Mouse (Mus musculus) heart, adult 2 months (tissue): ENCODE measurements around the gene Xrcc5. TPM values are rescaled to one million over a fixed set of nuclear protein-coding genes. Genes with fewer than 3 reads are reported as not detected.

Source experiments
- DNase-seq, 2 experiments: peaks; one replicate each; pipeline ENCODE4 v3.0.0; 2021
- H3K27ac ChIP-seq: fragments of 200-600 bp; 2 replicates; pipeline ENCODE4 v1.8.1; 2022
- H3K27me3 ChIP-seq: fragments of 200-500 bp; 2 replicates; pipeline ENCODE4 v1.6.1; 2012; ENCODE audit warnings: mild to moderate bottlenecking, low read length, inconsistent platforms, mixed read lengths; ENCODE audit not compliant: control insufficient read depth, insufficient read depth
- H3K36me3 ChIP-seq: fragments of 200-500 bp; 2 replicates; pipeline ENCODE4 v1.6.1; 2012; ENCODE audit warnings: low read length, inconsistent platforms; ENCODE audit not compliant: control insufficient read depth, insufficient read depth
- H3K4me1 ChIP-seq: fragments of 200-500 bp; 2 replicates; pipeline ENCODE4 v1.6.1; 2011; ENCODE audit warnings: low read length; ENCODE audit not compliant: control insufficient read depth, insufficient read depth
- H3K4me3 ChIP-seq: fragments of 200-600 bp; 2 replicates; pipeline ENCODE4 v1.8.1; 2022
- H3K79me2 ChIP-seq: fragments of 200-500 bp; replicated peaks from 2 replicates; pipeline ENCODE4 v1.6.1; 2012; ENCODE audit warnings: mild to moderate bottlenecking, inconsistent platforms, low read length, moderate library complexity, mixed read lengths; ENCODE audit not compliant: control insufficient read depth, insufficient read depth
- H3K9ac ChIP-seq: fragments of 200-500 bp; 2 replicates; pipeline ENCODE4 v1.6.1; 2012; ENCODE audit warnings: low read depth, mild to moderate bottlenecking, control low read depth, inconsistent platforms, low read length, mixed read lengths
- CTCF ChIP-seq: fragments of 200-600 bp; IDR thresholded peaks from 2 replicates; pipeline ENCODE4 v1.8.1; 2022; ENCODE audit warnings: antibody characterized with exemption, mild to moderate bottlenecking, moderate library complexity
- EP300 ChIP-seq: fragments of 200-500 bp; IDR thresholded peaks from 2 replicates; pipeline ENCODE4 v1.6.1; 2011; ENCODE audit warnings: low read depth, low read length, control low read depth; ENCODE audit not compliant: insufficient read depth
- POLR2A ChIP-seq: fragments of 200-500 bp; IDR thresholded peaks from 2 replicates; pipeline ENCODE4 v1.6.1; 2011; ENCODE audit warnings: mild to moderate bottlenecking, low read depth, low read length, control low read depth; ENCODE audit not compliant: insufficient read depth
- WGBS: fragments of 180-500 bp; shearing (Covaris S2); methylation state at CpG from one replicate; pipeline ENCODE4 v1.1.7; 2018; 5-methylcytosine and 5-hydroxymethylcytosine counted together
- intact Hi-C: fragments of 180-260 bp; cut with DNase I; formaldehyde crosslinking; loops from one replicate; pipeline ENCODE4 v1.15.1; 2025
- polyA plus RNA-seq: library from polyadenylated mRNA; depleted of rRNA; stranded (reverse); fragments of >200 nt; gene quantifications from 2 replicates; pipeline ENCODE4 v1.2.3, GENCODE M21; 2012
- total RNA-seq, 2 experiments: library from RNA; stranded (reverse); gene quantifications; 2 replicates each; pipeline ENCODE4 v1.2.3; 2021

Gene Xrcc5
- total and polyA plus RNA-seq, 3 experiments: 3.6 to 16.2 (median 14.1) TPM

- DNase-seq: no peak
- Histone ChIP-seq H3K4me1 (no peaks in the 10 kb centered on the region), H3K79me2 (no peaks in the 10 kb centered on the region), H3K27ac (no peak overlapping the region), H3K9ac (no peak overlapping the region), H3K4me3 (no peak overlapping the region), H3K27me3 (no peaks in the 10 kb centered on the region), H3K36me3 (no peaks in the 10 kb centered on the region)
- TF ChIP-seq EP300: no peak
- no peak for TF ChIP-seq CTCF
- no peak for TF ChIP-seq POLR2A
- 77% methylated on average over 5 of the region's 5 CpGs for WGBS
- intact Hi-C loops: no loop called here
These were observed 13.5 kb downstream of the Xrcc5 start for GRCm38 (mm10) chr1:72320759-72321158.

GRCm38 (mm10) chr1:72323248-72323647 lies 16.0 kb downstream of the Xrcc5 start:
- Histone ChIP-seq H3K27me3 (no peaks in the 10 kb centered on the region), H3K79me2 (no peaks in the 10 kb centered on the region), H3K9ac (no peak overlapping the region), H3K4me1 (no peaks in the 10 kb centered on the region), H3K4me3 (no peak overlapping the region), H3K27ac (no peak overlapping the region), H3K36me3 (peaks cover 2% of the 10 kb centered on the region; the same call in 1 of the 2 replicates)
- intact Hi-C loops: no loop called here
- TF ChIP-seq EP300: no peak
- no peak for TF ChIP-seq CTCF
- TF ChIP-seq POLR2A: no peak
- no peak for DNase-seq
- WGBS: 94% methylated on average over 4 of the region's 4 CpGs

- intact Hi-C loops: no loop called here
- peak in 1 of 2 experiments; percentile 29 for DNase-seq
- TF ChIP-seq POLR2A (no peak), EP300 (0 out of 2 replicates have a peak, but pooled peaks have one; percentile 39)
- no peak overlapping the region for H3K4me3 ChIP-seq
- H3K27ac ChIP-seq: peak overlapping the region; percentile 43; the same call in 1 of the 2 replicates
- peaks cover 2% of the 10 kb centered on the region; the same call in 1 of the 2 replicates for H3K36me3 ChIP-seq
- 71% methylated on average over 11 of the region's 11 CpGs for WGBS
- no peaks in the 10 kb centered on the region for H3K4me1 ChIP-seq
- H3K9ac ChIP-seq: no peak overlapping the region
- no peaks in the 10 kb centered on the region for H3K79me2 ChIP-seq
- H3K27me3 ChIP-seq: no peaks in the 10 kb centered on the region
These were observed 19.1 kb downstream of the Xrcc5 start for GRCm38 (mm10) chr1:72326162-72326821.

GRCm38 (mm10) chr1:72334807-72335206 lies 27.6 kb downstream of the Xrcc5 start:
- TF ChIP-seq POLR2A (no peak), EP300 (no peak), CTCF (no peak)
- no peak for DNase-seq
- Histone ChIP-seq H3K4me3 (no peak overlapping the region), H3K27me3 (no peaks in the 10 kb centered on the region), H3K4me1 (no peaks in the 10 kb centered on the region), H3K79me2 (no peaks in the 10 kb centered on the region), H3K27ac (no peak overlapping the region), H3K36me3 (no peaks in the 10 kb centered on the region), H3K9ac (no peak overlapping the region)
- intact Hi-C loops: no loop called here
- 91% methylated on average over 11 of the region's 11 CpGs for WGBS

- H3K36me3 ChIP-seq: no peaks in the 10 kb centered on the region
- H3K9ac ChIP-seq: no peak overlapping the region
- H3K4me1 ChIP-seq: no peaks in the 10 kb centered on the region
- 94% methylated on average over 8 of the region's 8 CpGs for WGBS
- H3K4me3 ChIP-seq: no peak overlapping the region
- DNase-seq: no peak
- H3K27me3 ChIP-seq: no peaks in the 10 kb centered on the region
- no peaks in the 10 kb centered on the region for H3K79me2 ChIP-seq
- no peak overlapping the region for H3K27ac ChIP-seq
- intact Hi-C loops: no loop called here
- no peak for TF ChIP-seq POLR2A
- TF ChIP-seq CTCF: no peak
- TF ChIP-seq EP300: no peak
These were observed 29.6 kb downstream of the Xrcc5 start for GRCm38 (mm10) chr1:72336780-72337179.

GRCm38 (mm10) chr1:72338341-72338740 lies 31.1 kb downstream of the Xrcc5 start:
- WGBS: 91% methylated on average over 5 of the region's 5 CpGs
- H3K9ac ChIP-seq: no peak overlapping the region
- no peak for DNase-seq
- H3K4me1 ChIP-seq: no peaks in the 10 kb centered on the region
- H3K79me2 ChIP-seq: no peaks in the 10 kb centered on the region
- no peak overlapping the region for H3K27ac ChIP-seq
- no peak overlapping the region for H3K4me3 ChIP-seq
- TF ChIP-seq EP300 (no peak), CTCF (no peak), POLR2A (no peak)
- H3K27me3 ChIP-seq: no peaks in the 10 kb centered on the region
- no peaks in the 10 kb centered on the region for H3K36me3 ChIP-seq
- intact Hi-C loops: no loop called here
